Mouse (Mus musculus) lung, embryonic 15.5 days (tissue): Measurements from ENCODE around the gene H2afx. TPM values are rescaled to one million over a fixed set of nuclear protein-coding genes. Genes with fewer than 3 reads are reported as not detected.
A peak's percentile ranks its signal among the peaks of the same experiment; 100 is the strongest.
"Not testable (repeated sequence)": the region's sequence is repeated elsewhere in the genome, so short reads cannot be mapped to it uniquely, and the experiment has no call there.

Experiments
- ATAC-seq: fragments of 200-750 bp; cut with Nextera tagmentation; 2 replicates; pipeline ENCODE4 v1.8.0; 2017; ENCODE audit warnings: moderate number of reproducible peaks, borderline replicate concordance; ENCODE audit not compliant: low FRiP score, low TSS enrichment; ENCODE audit errors: extremely low read depth
- H3K27ac ChIP-seq: fragments of 300-500 bp; sonication (generic); 2 replicates; pipeline ENCODE4 v1.5.1; 2015; ENCODE audit warnings: moderate library complexity, mild to moderate bottlenecking, inconsistent platforms
- H3K27me3 ChIP-seq: fragments of 300-500 bp; sonication (generic); 2 replicates; pipeline ENCODE4 v1.6.1; 2015; ENCODE audit warnings: inconsistent platforms
- H3K36me3 ChIP-seq: fragments of 300-500 bp; sonication (generic); 2 replicates; pipeline ENCODE4 v1.6.1; 2015; ENCODE audit warnings: inconsistent platforms
- H3K4me1 ChIP-seq: fragments of 300-500 bp; sonication (generic); 2 replicates; pipeline ENCODE4 v1.6.1; 2015; ENCODE audit warnings: inconsistent platforms
- H3K4me2 ChIP-seq: fragments of 300-500 bp; sonication (generic); 2 replicates; pipeline ENCODE4 v1.6.1; 2015; ENCODE audit warnings: inconsistent platforms, mild to moderate bottlenecking, moderate library complexity
- H3K4me3 ChIP-seq: fragments of 300-500 bp; sonication (generic); 2 replicates; pipeline ENCODE4 v1.5.1; 2015; ENCODE audit warnings: mild to moderate bottlenecking, inconsistent platforms
- H3K9ac ChIP-seq: fragments of 300-500 bp; sonication (generic); 2 replicates; pipeline ENCODE4 v1.6.1; 2015; ENCODE audit warnings: inconsistent platforms
- H3K9me3 ChIP-seq: fragments of 300-500 bp; sonication (generic); 2 replicates; pipeline ENCODE4 v1.6.1; 2016; ENCODE audit warnings: inconsistent platforms
- WGBS: fragments of 180-500 bp; shearing (Covaris S2); methylation state at CpG from one replicate; pipeline ENCODE4 v1.1.7; 2015; 5-methylcytosine and 5-hydroxymethylcytosine counted together
- polyA plus RNA-seq: library from polyadenylated mRNA; unstranded; fragments of >200 nt; fragmentation: Nextera tagmentation; extraction: Ambion mirVana; gene quantifications from 2 replicates; pipeline ENCODE4 v1.2.1, GENCODE M21; 2015

Gene H2afx
- polyA plus RNA-seq = 357 and 365 TPM in 2 replicates

- no peaks in the 10 kb centered on the region for H3K27me3 ChIP-seq
- H3K9ac ChIP-seq = peak within 1 kb of the TSS; percentile 98
- peak within 1 kb of the TSS; percentile 67 for H3K4me2 ChIP-seq
- H3K27ac ChIP-seq = peak within 1 kb of the TSS; percentile 99
- H3K4me1 ChIP-seq = peaks cover 18% of the 10 kb centered on the region
- peaks cover 69% of the 10 kb centered on the region for H3K36me3 ChIP-seq
- peak within 1 kb of the TSS; percentile 75 for H3K4me3 ChIP-seq
- no peaks in the 10 kb centered on the region for H3K9me3 ChIP-seq
- WGBS = under 1% methylated on average over 91 of the region's 91 CpGs
- ATAC-seq = peak; percentile 95
Measured at GRCm38 (mm10) chr9:44334396-44335330, at the start of gene H2afx. Gene H2afx, plus strand, starts transcription at chr9:44334694.

DNA sequence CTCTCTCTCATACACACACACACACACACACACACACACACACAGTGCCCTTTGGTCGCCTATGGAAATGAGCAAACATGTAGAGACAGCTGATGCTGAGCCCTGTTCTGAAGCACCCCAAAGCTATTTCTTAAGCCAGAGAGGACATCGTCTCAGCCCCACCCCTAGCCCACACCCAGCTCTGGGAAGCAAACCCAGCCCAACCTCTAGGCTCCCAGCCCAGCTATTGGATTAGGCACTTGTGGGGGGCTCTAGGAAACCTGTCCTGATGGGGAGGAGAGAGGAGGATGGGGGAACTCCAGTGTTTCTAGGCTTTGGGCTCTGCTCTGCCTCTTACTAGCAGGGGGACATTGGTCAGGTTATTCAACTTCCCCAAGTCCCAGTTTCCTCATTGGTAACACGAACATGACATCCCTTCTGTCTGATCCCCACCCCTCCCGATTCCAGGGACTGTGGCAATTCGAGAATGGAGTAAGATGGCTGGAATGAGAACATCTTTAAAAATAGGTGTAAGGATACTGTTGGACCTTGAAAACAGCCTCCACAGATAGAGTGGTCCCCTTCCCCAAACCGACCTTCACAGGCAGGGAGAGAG is 48.1 kb upstream of the H2afx start:
- no peaks in the 10 kb centered on the region for H3K9me3 ChIP-seq
- no peak overlapping the region for H3K4me2 ChIP-seq
- no peak overlapping the region for H3K27ac ChIP-seq
- no peak overlapping the region for H3K9ac ChIP-seq
- H3K4me1 ChIP-seq = peaks cover 24% of the 10 kb centered on the region
- ATAC-seq = no peak
- peaks cover 32% of the 10 kb centered on the region for H3K27me3 ChIP-seq
- no peak overlapping the region for H3K4me3 ChIP-seq
- 17% methylated on average over 6 of the region's 6 CpGs for WGBS
- peaks cover 9% of the 10 kb centered on the region; the same call in 1 of the 2 replicates for H3K36me3 ChIP-seq

GRCm38 (mm10) chr9:44287003-44287400 is 47.5 kb upstream of the H2afx start:
- peaks cover 32% of the 10 kb centered on the region for H3K27me3 ChIP-seq
- no peak overlapping the region for H3K27ac ChIP-seq
- peak overlapping the region; percentile 59 for H3K4me3 ChIP-seq
- peak overlapping the region; percentile 97 for H3K4me2 ChIP-seq
- no peaks in the 10 kb centered on the region for H3K9me3 ChIP-seq
- H3K9ac ChIP-seq = peak overlapping the region; percentile 47
- peaks cover 24% of the 10 kb centered on the region for H3K4me1 ChIP-seq
- WGBS = 11% methylated on average over 11 of the region's 11 CpGs
- peaks cover 15% of the 10 kb centered on the region; the same call in 1 of the 2 replicates for H3K36me3 ChIP-seq
- ATAC-seq = peak; percentile 9; the same call in 1 of the 2 replicates

GRCm38 (mm10) chr9:44287401-44288075 is 47.0 kb upstream of the H2afx start:
- H3K9me3 ChIP-seq = no peaks in the 10 kb centered on the region
- peak overlapping the region; percentile 47 for H3K9ac ChIP-seq
- peaks cover 24% of the 10 kb centered on the region for H3K4me1 ChIP-seq
- peak; percentile 55; the same call in 1 of the 2 replicates for ATAC-seq
- peaks cover 32% of the 10 kb centered on the region for H3K27me3 ChIP-seq
- WGBS = under 1% methylated on average over 47 of the region's 47 CpGs
- peak overlapping the region; percentile 97 for H3K4me2 ChIP-seq
- no peak overlapping the region for H3K27ac ChIP-seq
- peak overlapping the region; percentile 59 for H3K4me3 ChIP-seq
- H3K36me3 ChIP-seq = peaks cover 21% of the 10 kb centered on the region

DNA sequence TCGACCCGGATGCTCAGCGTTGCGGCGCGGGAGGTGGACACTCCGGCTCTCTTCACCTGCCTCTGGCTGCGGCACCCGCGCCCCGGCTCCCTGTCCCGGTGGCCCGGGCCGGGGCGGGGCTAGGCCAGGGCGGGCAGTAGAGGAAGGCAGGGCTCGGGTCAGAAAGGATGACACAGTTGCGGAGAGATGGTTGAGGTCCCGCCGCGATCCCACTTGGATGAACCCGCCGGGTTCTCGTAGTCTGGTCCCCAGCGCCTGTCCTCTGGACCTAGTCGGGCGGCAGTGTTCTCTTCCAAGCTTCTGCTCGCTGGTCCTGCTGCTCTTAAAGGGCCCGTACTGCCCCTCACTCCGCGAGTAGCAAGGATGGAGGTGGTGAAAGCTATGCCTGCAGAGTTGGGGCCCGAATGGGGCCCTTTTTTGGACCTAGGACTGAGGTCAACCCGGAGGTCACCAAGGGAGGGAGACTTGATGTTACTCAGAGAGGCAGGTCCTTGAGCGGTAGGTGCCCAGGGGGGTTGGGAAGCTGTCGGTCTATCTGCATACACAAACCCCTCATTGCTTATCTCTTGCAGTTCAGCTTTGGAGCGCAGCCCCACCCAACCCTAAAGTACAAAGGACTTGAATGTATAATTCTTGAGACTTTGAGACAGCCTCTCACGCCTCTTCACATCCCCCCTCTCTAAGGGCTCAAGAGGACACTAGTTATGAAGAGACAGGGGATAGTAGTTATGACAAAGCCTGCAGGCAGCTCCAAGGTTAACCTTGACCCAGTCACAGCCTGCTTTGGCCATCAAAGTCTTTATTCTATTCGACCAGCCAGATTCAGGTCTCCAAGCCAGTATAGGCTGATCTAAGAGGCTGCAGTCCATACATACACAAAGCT is 46.2 kb upstream of the H2afx start, which contains the start of gene Abcg4:
Gene Abcg4 (minus strand): TSS at position 540 of the 883 bp plus-strand sequence.
- peak; percentile 68; the same call in 1 of the 2 replicates for ATAC-seq
- Histone ChIP-seq H3K27me3 (peaks cover 32% of the 10 kb centered on the region), H3K4me3 (peak within 1 kb of the TSS; percentile 59), H3K4me1 (peaks cover 24% of the 10 kb centered on the region), H3K27ac (no peak within 1 kb of the TSS), H3K9me3 (no peaks in the 10 kb centered on the region), H3K36me3 (peaks cover 26% of the 10 kb centered on the region), H3K9ac (peak within 1 kb of the TSS; percentile 47), H3K4me2 (peak within 1 kb of the TSS; percentile 97)
- 2% methylated on average over 38 of the region's 38 CpGs for WGBS

GRCm38 (mm10) chr9:44288959-44289291 is 45.6 kb upstream of the H2afx start:
- Histone ChIP-seq H3K4me3 (no peak overlapping the region), H3K27ac (no peak overlapping the region), H3K4me1 (peaks cover 24% of the 10 kb centered on the region), H3K9me3 (no peaks in the 10 kb centered on the region), H3K9ac (no peak overlapping the region), H3K4me2 (peak overlapping the region; percentile 97; the same call in 1 of the 2 replicates), H3K27me3 (peaks cover 32% of the 10 kb centered on the region), H3K36me3 (peaks cover 32% of the 10 kb centered on the region)
- WGBS = 11% methylated on average over 11 of the region's 11 CpGs
- ATAC-seq = no peak

- peaks cover 61% of the 10 kb centered on the region for H3K36me3 ChIP-seq
- no peak overlapping the region for H3K4me2 ChIP-seq
- peaks cover 19% of the 10 kb centered on the region for H3K27me3 ChIP-seq
- WGBS = 61% methylated on average over 3 of the region's 3 CpGs
- no peak for ATAC-seq
- H3K9ac ChIP-seq = no peak overlapping the region
- H3K27ac ChIP-seq = no peak overlapping the region
- H3K4me1 ChIP-seq = peaks cover 15% of the 10 kb centered on the region
- H3K9me3 ChIP-seq = no peaks in the 10 kb centered on the region
- H3K4me3 ChIP-seq = no peak overlapping the region
Measured at GRCm38 (mm10) chr9:44292490-44292889, 42.0 kb upstream of the H2afx start.

DNA sequence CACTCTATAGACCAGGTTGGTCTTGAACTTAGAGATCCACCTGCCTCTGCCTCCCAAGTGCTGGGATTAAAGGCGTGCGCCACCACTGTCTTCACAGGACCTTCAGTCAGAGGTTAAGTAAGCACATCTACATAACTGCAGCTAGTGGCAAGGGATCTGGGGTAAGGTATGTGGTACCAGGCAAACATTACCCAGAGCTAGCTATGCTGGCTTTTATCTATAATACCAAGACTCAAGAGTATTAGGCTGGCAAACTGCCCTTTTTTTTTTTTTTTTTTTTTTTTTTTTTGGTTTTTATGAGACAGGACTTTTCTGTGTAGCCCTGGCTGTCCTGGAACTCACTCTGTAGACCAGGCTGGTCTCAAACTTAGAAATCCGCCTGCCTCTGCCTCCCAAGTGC is 34.5 kb upstream of the H2afx start:
- H3K4me2 ChIP-seq, H3K9ac ChIP-seq, H3K27me3 ChIP-seq, H3K4me3 ChIP-seq, H3K9me3 ChIP-seq, H3K27ac ChIP-seq, ATAC-seq: not testable (repeated sequence)
- 91% methylated on average over 3 of the region's 3 CpGs for WGBS
- Histone ChIP-seq H3K36me3 (peaks cover 68% of the 10 kb centered on the region), H3K4me1 (peaks cover 14% of the 10 kb centered on the region)

DNA sequence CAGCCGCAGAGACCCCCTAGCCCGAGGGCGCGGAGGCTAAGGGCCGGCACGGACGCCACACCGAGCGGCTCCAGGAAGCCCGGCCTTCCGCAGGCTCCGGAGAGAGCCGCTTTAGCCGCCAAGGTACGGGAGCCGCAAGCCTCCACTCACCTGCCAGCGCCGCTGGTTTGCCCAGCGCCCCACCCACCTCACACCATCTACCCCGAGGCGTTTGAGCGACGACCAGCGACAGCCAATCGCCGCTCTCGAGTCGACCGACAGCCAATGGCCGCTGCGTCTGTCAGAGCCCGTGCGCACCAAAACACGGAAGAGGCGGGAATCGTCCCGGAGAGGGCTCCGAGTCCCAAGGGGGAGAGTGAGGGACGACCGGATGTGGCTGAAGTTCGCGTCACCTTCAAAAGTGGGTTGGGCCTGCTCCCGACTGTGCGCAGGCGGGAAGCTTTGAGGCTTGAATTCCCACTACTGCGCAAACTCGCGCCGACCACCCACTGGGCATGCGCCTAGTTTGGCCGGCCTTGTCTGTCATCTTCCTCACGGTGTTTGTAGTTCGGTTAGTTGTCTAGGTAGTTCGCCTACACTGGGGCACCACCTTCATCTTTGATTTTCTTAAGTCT is 28.9 kb upstream of the H2afx start, which contains the start of gene Hinfp:
Gene Hinfp (minus strand): TSS at position 206 of the 614 bp plus-strand sequence.
- no peaks in the 10 kb centered on the region for H3K27me3 ChIP-seq
- H3K27ac ChIP-seq = peak within 1 kb of the TSS; percentile 69
- ATAC-seq = peak; percentile 99
- 0% methylated on average over 48 of the region's 54 CpGs for WGBS
- H3K4me1 ChIP-seq = peaks cover 14% of the 10 kb centered on the region
- peak within 1 kb of the TSS; percentile 94 for H3K4me3 ChIP-seq
- H3K36me3 ChIP-seq = peaks cover 19% of the 10 kb centered on the region
- H3K9me3 ChIP-seq = no peaks in the 10 kb centered on the region
- peak within 1 kb of the TSS; percentile 73 for H3K4me2 ChIP-seq
- H3K9ac ChIP-seq = peak within 1 kb of the TSS; percentile 91

DNA sequence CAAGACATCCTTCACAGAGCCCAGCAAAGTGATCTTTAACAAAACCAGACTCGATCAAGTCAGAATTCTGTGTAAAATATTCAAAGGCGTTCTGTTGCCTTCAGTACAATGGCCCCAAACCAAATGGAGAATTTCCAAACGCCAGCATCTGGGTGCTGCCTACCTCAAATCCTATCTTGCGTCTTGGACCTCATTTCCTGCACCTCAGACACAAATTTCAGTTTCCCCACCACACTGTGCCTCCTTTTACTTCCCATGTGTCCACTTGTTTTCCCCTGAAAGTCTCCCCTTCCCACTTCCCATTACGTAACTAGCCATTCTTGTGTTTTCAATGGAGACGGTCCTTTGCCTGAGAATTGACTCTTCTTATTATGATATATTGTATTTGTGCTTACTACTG is 28.0 kb upstream of the H2afx start:
- H3K27ac ChIP-seq = no peak overlapping the region
- H3K27me3 ChIP-seq = no peaks in the 10 kb centered on the region
- no peak for ATAC-seq
- H3K36me3 ChIP-seq = peaks cover 12% of the 10 kb centered on the region
- H3K4me2 ChIP-seq = no peak overlapping the region
- H3K9ac ChIP-seq = no peak overlapping the region
- no peaks in the 10 kb centered on the region for H3K9me3 ChIP-seq
- no peak overlapping the region for H3K4me3 ChIP-seq
- peaks cover 17% of the 10 kb centered on the region for H3K4me1 ChIP-seq
- 86% methylated on average over 6 of the region's 6 CpGs for WGBS
